Mouse (Mus musculus): Measurements from ENCODE around the gene Tmem74b.

GRCm38 (mm10) chr2:151742084-151742483 lies 40.3 kb downstream of the Tmem74b start:
- TF ChIP-seq CTCF (IDR thresholded peaks at IDR 0.05; ENCODE audit: borderline replicate concordance, insufficient read depth, low read depth, low read length) (no peak), POLR2A (IDR thresholded peaks at IDR 0.05; ENCODE audit: borderline replicate concordance, insufficient read depth, low read length) (no peak)
